Comparison of ENCODE assay signal across 8 mouse cellular contexts in genomic region chr3:52242457-52243105, GRCm38 (mm10). TPM values are rescaled to one million over a fixed set of nuclear protein-coding genes. Genes with fewer than 3 reads are reported as not detected.
A peak's percentile ranks its signal among the peaks of the same experiment; 100 is the strongest.
DNase-seq lines count a peak whose midpoint lies in the region.
"Had no signal": no experiment of that assay in that cellular context is flagged by ENCODE, and none has a peak within 500 bp of the region (broad histone marks: within the 10 kb centered on the region; RNA-seq: fewer than 3 reads in every experiment).

No protein-coding gene starts in this region.

- 0 out of 2 replicates have a peak, but pooled peaks cover 2% of the 10 kb centered on the region for H3K4me1 ChIP-seq in forebrain, embryonic 10.5 days
- H3K4me1 ChIP-seq in hindbrain, embryonic 10.5 days (replicated peaks) = no peaks in the 10 kb centered on the region
- H3K4me1 ChIP-seq: limb, embryonic 12.5 days had no signal

- peak; percentile 58 for DNase-seq in MEL-GATA-1-ER (ENCODE audit: extremely low read depth, low read depth)
- DNase-seq in brain, adult 2 months (ENCODE audit: low read depth, low spot score) = peak; percentile 82
- DNase-seq in forebrain, embryonic 10.5 days (ENCODE audit: extremely low spot score, low spot score) = peak; percentile 57
- peak; percentile 61 for DNase-seq in hindbrain, embryonic 10.5 days (ENCODE audit: low spot score)
- peak; percentile 67 to 83 for DNase-seq in layer of hippocampus, adult 8-10 months (ENCODE audit: low spot score in 2 of 2)
- peak; percentile 94 for DNase-seq in lung, postnatal 36 days
- DNase-seq in right cerebral cortex, postnatal 10 days (ENCODE audit: low spot score in 2 of 2) = peak; percentile 80 to 84

- no peak overlapping the region for H3K4me3 ChIP-seq in forebrain, embryonic 10.5 days
- no peak overlapping the region for H3K4me3 ChIP-seq in hindbrain, embryonic 10.5 days
- H3K4me3 ChIP-seq: limb, embryonic 12.5 days had no signal

- 45% methylated on average over 6 of the region's 6 CpGs for WGBS in forebrain, embryonic 10.5 days
- WGBS in hindbrain, embryonic 10.5 days = 46% methylated on average over 6 of the region's 6 CpGs

- no peaks in the 10 kb centered on the region for H3K36me3 ChIP-seq in forebrain, embryonic 10.5 days (replicated peaks)
- no peaks in the 10 kb centered on the region for H3K36me3 ChIP-seq in hindbrain, embryonic 10.5 days
- H3K36me3 ChIP-seq: limb, embryonic 12.5 days had no signal

- 0 out of 2 replicates have a peak, but pooled peaks cover 4% of the 10 kb centered on the region for H3K27me3 ChIP-seq in forebrain, embryonic 10.5 days (ENCODE audit: poor library complexity, severe bottlenecking)
- H3K27me3 ChIP-seq in hindbrain, embryonic 10.5 days (ENCODE audit: insufficient read depth, poor library complexity, severe bottlenecking) = 0 out of 2 replicates have a peak, but pooled peaks cover 3% of the 10 kb centered on the region
- H3K27me3 ChIP-seq: limb, embryonic 12.5 days had no signal

- H3K9me3 ChIP-seq in forebrain, embryonic 10.5 days = no peaks in the 10 kb centered on the region
- no peaks in the 10 kb centered on the region for H3K9me3 ChIP-seq in hindbrain, embryonic 10.5 days
- H3K9me3 ChIP-seq: limb, embryonic 12.5 days had no signal

- H3K27ac ChIP-seq in forebrain, embryonic 10.5 days = no peak overlapping the region
- no peak overlapping the region for H3K27ac ChIP-seq in hindbrain, embryonic 10.5 days
- H3K27ac ChIP-seq: limb, embryonic 12.5 days had no signal

RNA-seq across cellular contexts. Expression of gene Foxo1, which starts 25.6 kb away (rescaled TPM):
- polyA plus RNA-seq in forebrain, embryonic 10.5 days (2016; fragmentation: Nextera tagmentation; extraction: Ambion mirVana) = 2.3 TPM in 2 replicates
- 2.7 and 3.6 TPM in 2 replicates for polyA plus RNA-seq in hindbrain, embryonic 10.5 days (2016; fragmentation: Nextera tagmentation; extraction: Ambion mirVana)
- 10 to 100 TPM; 20.2 to 23.1 (median 22.8) TPM for total RNA-seq in layer of hippocampus, adult 8-10 months (2022)
